Mouse (Mus musculus) small intestine, adult 2 months (tissue): ENCODE results near the gene Mblac2. TPM values are rescaled to one million over a fixed set of nuclear protein-coding genes. Genes with fewer than 3 reads are reported as not detected.

ENCODE experiments used
- H3K27ac ChIP-seq: fragments of 200-500 bp; 2 replicates; pipeline ENCODE4 v1.5.1; 2012; ENCODE audit warnings: low read depth, low read length, control low read depth, inconsistent platforms; ENCODE audit not compliant: insufficient read depth
- H3K27me3 ChIP-seq: fragments of 200-500 bp; 2 replicates; pipeline ENCODE4 v1.6.1; 2012; ENCODE audit warnings: mild to moderate bottlenecking, moderate library complexity, low read length, inconsistent platforms; ENCODE audit not compliant: control insufficient read depth, insufficient read depth
- H3K36me3 ChIP-seq: fragments of 200-500 bp; 2 replicates; pipeline ENCODE4 v1.6.1; 2012; ENCODE audit warnings: mild to moderate bottlenecking, low read length, control low read depth, inconsistent platforms; ENCODE audit not compliant: control insufficient read depth, insufficient read depth
- H3K4me1 ChIP-seq: fragments of 200-500 bp; 2 replicates; pipeline ENCODE4 v1.6.1; 2012; ENCODE audit warnings: low read length, inconsistent platforms, mixed read lengths; ENCODE audit not compliant: control insufficient read depth, insufficient read depth, insufficient read length
- H3K4me3 ChIP-seq: fragments of 200-500 bp; 2 replicates; pipeline ENCODE4 v1.5.1; 2012; ENCODE audit warnings: low read depth, mild to moderate bottlenecking, control low read depth, inconsistent platforms, low read length, moderate library complexity
- CTCF ChIP-seq: fragments of 200-500 bp; IDR thresholded peaks from 2 replicates; pipeline ENCODE4 v1.5.1; 2012; ENCODE audit warnings: low read depth, mild to moderate bottlenecking, control low read depth, inconsistent platforms, low read length, moderate library complexity, mixed read lengths; ENCODE audit not compliant: insufficient replicate concordance, insufficient read length; ENCODE audit errors: extremely low read depth
- POLR2A ChIP-seq: fragments of 200-500 bp; IDR thresholded peaks from 2 replicates; pipeline ENCODE4 v1.6.1; 2012; ENCODE audit warnings: low read depth, mild to moderate bottlenecking, control low read depth, inconsistent platforms, low read length, moderate library complexity
- WGBS: fragments of 180-500 bp; shearing (Covaris S2); methylation state at CpG from one replicate; pipeline ENCODE4 v1.1.7; 2018; 5-methylcytosine and 5-hydroxymethylcytosine counted together
- polyA plus RNA-seq: library from polyadenylated mRNA; depleted of rRNA; stranded (reverse); fragments of >200 nt; gene quantifications from 2 replicates; pipeline ENCODE4 v1.2.3, GENCODE M21; 2012

Gene Mblac2
- polyA plus RNA-seq, 1 experiment = 1.0 TPM

- Histone ChIP-seq H3K4me1 (no peaks in the 10 kb centered on the region), H3K36me3 (peaks cover 8% of the 10 kb centered on the region), H3K4me3 (no peak overlapping the region), H3K27ac (no peak overlapping the region), H3K27me3 (no peaks in the 10 kb centered on the region)
- WGBS = 73% methylated on average over 3 of the region's 3 CpGs
- TF ChIP-seq CTCF (no peak), POLR2A (no peak)
These were observed 26.3 kb upstream of the Mblac2 start for GRCm38 (mm10) chr13:81684884-81685283.

GRCm38 (mm10) chr13:81689587-81689986 lies 21.6 kb upstream of the Mblac2 start:
- 82% methylated on average over 3 of the region's 3 CpGs for WGBS
- TF ChIP-seq CTCF (no peak), POLR2A (no peak)
- no peak overlapping the region for H3K4me3 ChIP-seq
- peaks cover 16% of the 10 kb centered on the region for H3K36me3 ChIP-seq
- no peaks in the 10 kb centered on the region for H3K4me1 ChIP-seq
- no peak overlapping the region for H3K27ac ChIP-seq
- no peaks in the 10 kb centered on the region for H3K27me3 ChIP-seq

- no peaks in the 10 kb centered on the region for H3K4me1 ChIP-seq
- peaks cover 16% of the 10 kb centered on the region for H3K36me3 ChIP-seq
- WGBS = 68% methylated on average over 10 of the region's 10 CpGs
- H3K4me3 ChIP-seq = no peak overlapping the region
- TF ChIP-seq POLR2A (no peak), CTCF (no peak)
- H3K27me3 ChIP-seq = no peaks in the 10 kb centered on the region
- no peak overlapping the region for H3K27ac ChIP-seq
These were observed 20.7 kb upstream of the Mblac2 start for GRCm38 (mm10) chr13:81690477-81690876.

GRCm38 (mm10) chr13:81691606-81692005 lies 19.5 kb upstream of the Mblac2 start:
- TF ChIP-seq CTCF (no peak), POLR2A (no peak)

GRCm38 (mm10) chr13:81694446-81694845 lies 16.7 kb upstream of the Mblac2 start:
- WGBS = 92% methylated on average over 12 of the region's 12 CpGs
- H3K4me3 ChIP-seq = no peak overlapping the region
- H3K36me3 ChIP-seq = peaks cover 11% of the 10 kb centered on the region
- no peaks in the 10 kb centered on the region for H3K27me3 ChIP-seq
- no peak overlapping the region for H3K27ac ChIP-seq
- TF ChIP-seq POLR2A (no peak), CTCF (no peak)
- no peaks in the 10 kb centered on the region for H3K4me1 ChIP-seq

More at GRCm38 (mm10) chr13:81691606-81692005, 19.5 kb upstream of the Mblac2 start:
- H3K4me3 ChIP-seq = no peak overlapping the region
- H3K27me3 ChIP-seq = no peaks in the 10 kb centered on the region
- no peaks in the 10 kb centered on the region for H3K4me1 ChIP-seq
- no peak overlapping the region for H3K27ac ChIP-seq
- peaks cover 16% of the 10 kb centered on the region for H3K36me3 ChIP-seq
- WGBS = 76% methylated on average over 9 of the region's 9 CpGs

- Histone ChIP-seq H3K27ac (no peak overlapping the region), H3K36me3 (no peaks in the 10 kb centered on the region), H3K4me3 (no peak overlapping the region), H3K27me3 (no peaks in the 10 kb centered on the region), H3K4me1 (no peaks in the 10 kb centered on the region)
- TF ChIP-seq CTCF (no peak), POLR2A (no peak)
- 79% methylated on average over 7 of the region's 7 CpGs for WGBS
These were observed 8.0 kb upstream of the Mblac2 start for GRCm38 (mm10) chr13:81703148-81703547.

GRCm38 (mm10) chr13:81703621-81704020 lies 7.5 kb upstream of the Mblac2 start:
- Histone ChIP-seq H3K36me3 (no peaks in the 10 kb centered on the region), H3K4me1 (no peaks in the 10 kb centered on the region), H3K27ac (no peak overlapping the region), H3K27me3 (no peaks in the 10 kb centered on the region), H3K4me3 (no peak overlapping the region)
- 89% methylated on average over 9 of the region's 9 CpGs for WGBS
- TF ChIP-seq CTCF = no peak
- no peak for TF ChIP-seq POLR2A
